Mouse (Mus musculus) ES-Bruce4 (cell line): ENCODE data around the gene Arl4c.

Source experiments
- CTCF ChIP-seq: IDR thresholded peaks from one replicate; pipeline ENCODE4 v1.8.1; 2011; ENCODE audit warnings: low read depth, low read length
- POLR2A ChIP-seq: IDR thresholded peaks from one replicate; pipeline ENCODE4 v1.8.1; 2011; ENCODE audit warnings: low read length; ENCODE audit not compliant: insufficient read depth

DNA sequence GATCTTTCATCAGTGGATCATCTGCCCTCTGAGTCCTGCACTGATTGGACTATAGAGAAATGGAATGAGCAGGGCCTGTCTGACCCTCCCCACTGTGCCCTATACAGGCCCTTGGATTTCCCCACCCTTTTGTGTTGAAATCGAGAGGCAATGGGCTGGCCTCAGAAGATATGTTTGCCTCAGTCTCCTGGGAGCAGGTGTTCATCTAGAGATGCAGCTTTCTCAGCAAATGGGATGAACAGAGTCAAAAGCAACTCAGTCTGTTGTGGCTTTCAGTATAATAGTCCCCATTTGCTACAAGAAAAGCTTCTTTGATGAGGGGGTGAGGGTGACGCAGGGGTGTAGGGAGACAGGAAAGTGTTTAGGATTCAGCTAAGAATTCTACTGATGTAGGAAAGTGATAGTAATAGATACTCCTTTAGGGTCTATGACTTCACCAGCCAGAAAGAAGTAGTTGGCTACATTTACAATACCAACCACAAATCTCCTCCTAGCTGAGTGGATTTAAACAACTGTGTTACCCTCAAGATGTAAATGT, 60.3 kb downstream of the Arl4c start:
- TF ChIP-seq POLR2A (no peak), CTCF (no peak)
